Mouse (Mus musculus) liver, adult 2 months (tissue): Measurements from ENCODE around the gene H2-T23.

ENCODE experiments used
- CTCF ChIP-seq: fragments of 200-500 bp; IDR thresholded peaks from 2 replicates; pipeline ENCODE4 v1.5.1; 2011; ENCODE audit warnings: low read depth, low read length, control low read depth
- POLR2A ChIP-seq: fragments of 200-500 bp; IDR thresholded peaks from 2 replicates; pipeline ENCODE4 v1.6.1; 2011; ENCODE audit warnings: low read length, control low read depth; ENCODE audit not compliant: insufficient read depth; ENCODE audit errors: extremely low read depth

- TF ChIP-seq CTCF, result peak; percentile 100
- TF ChIP-seq POLR2A, result no peak
Measured at GRCm38 (mm10) chr17:35993675-35994074, 39.0 kb downstream of the H2-T23 start.
